Mouse (Mus musculus): ENCODE results near the gene Cr2.
"Not testable (repeated sequence)": the region's sequence is repeated elsewhere in the genome, so short reads cannot be mapped to it uniquely, and the experiment has no call there.

Gene Cr2

GRCm38 (mm10) chr1:195175980-195176931 lies at the start of gene Cr2:
Gene Cr2, minus strand, starts transcription at chr1:195176716.
- DNase-seq (ENCODE audit: low spot score) = no peak

DNA sequence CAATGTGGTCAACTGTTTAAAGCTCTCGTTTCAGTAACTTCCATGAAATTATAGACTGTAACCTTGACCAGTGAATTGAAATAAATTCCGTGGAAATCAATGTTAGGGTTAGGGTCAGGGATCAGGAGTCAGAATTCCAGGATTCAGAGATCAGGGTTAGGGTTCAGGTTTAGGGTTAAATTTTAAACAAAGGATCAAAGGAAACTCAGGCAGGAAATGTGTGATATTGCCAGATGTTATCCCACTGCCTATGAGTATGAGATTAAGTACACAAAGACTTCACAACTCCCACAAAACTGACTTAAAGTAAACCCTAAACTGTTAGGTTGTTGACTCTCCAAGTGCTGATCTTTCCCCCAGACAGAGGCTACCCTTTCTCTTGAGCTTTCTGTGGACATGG lies 45.3 kb upstream of the Cr2 start:
- DNase-seq (ENCODE audit: low spot score) = no peak

DNA sequence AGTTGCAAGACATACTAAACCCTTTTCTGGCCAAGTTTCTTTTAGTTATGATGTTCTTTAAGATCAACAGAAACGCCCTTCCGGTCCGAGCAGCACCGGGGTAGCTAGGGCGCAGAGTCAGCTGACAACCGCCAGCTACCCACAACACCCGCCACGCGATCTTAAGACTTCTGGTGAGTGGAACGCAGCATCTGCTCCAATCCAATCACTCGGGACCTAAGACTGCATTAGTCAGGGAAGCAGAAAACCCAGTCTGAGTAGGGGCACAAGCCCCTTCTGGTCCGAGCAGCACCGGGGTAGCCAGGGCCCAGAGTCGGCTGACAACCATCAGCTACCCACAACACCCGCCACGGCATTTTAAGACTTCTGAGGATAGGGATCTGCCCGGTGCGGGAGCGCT lies 36.3 kb upstream of the Cr2 start:
- DNase-seq (ENCODE audit: low spot score) = not testable (repeated sequence)

- no peak for DNase-seq (ENCODE audit: low spot score)
These were observed 8.2 kb upstream of the Cr2 start for GRCm38 (mm10) chr1:195184746-195185145.

- no peak for DNase-seq (ENCODE audit: low spot score)
These were observed 11.3 kb downstream of the Cr2 start for GRCm38 (mm10) chr1:195164996-195165755.

DNA sequence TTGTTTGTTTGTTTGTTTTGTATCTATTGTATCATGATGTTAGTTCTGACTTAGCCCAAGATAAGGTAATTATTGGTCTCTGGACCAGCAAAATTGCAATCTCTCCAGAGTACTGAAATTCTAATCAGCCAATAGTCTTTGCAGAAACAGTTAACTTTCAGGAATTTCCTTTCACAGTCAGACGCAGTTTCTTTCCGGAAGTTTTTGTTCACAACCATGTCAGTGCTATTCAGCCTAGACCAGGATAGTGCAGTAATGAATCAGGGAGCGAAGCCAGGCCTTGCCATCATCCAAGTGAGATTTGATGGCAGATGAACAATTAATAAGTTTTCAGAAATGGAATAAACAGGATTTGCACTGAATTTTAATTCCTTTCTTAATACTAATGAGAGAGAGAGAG lies 44.4 kb downstream of the Cr2 start:
- DNase-seq (ENCODE audit: low spot score) = no peak

GRCm38 (mm10) chr1:195131675-195132015 lies 44.9 kb downstream of the Cr2 start:
- no peak for DNase-seq (ENCODE audit: low spot score)

- DNase-seq (ENCODE audit: low spot score) = peak; percentile 91
These were observed 45.4 kb downstream of the Cr2 start, which contains the start of gene Cr1l for GRCm38 (mm10) chr1:195130953-195131674. Gene Cr1l, minus strand, starts transcription at chr1:195131586.

- DNase-seq (ENCODE audit: low spot score) = no peak
These were observed 46.0 kb downstream of the Cr2 start for GRCm38 (mm10) chr1:195130479-195130878.

DNA sequence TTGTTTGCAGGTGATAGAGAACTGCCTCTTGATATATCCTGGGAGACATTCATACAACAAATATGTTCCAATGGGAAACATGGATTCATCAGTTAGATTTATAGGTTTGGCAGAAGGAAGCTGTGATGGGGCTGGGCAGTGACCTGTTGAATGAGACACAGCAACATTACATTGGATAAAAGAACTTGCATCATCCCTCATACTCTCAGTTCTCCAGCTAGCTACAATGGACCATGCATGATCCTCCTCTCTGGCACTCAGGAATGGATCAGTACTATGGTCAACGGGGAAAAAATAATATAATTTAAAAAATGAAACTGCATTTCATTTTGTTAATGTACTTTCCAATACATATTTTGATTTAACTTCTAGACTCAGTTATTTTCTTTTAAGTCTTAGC lies 46.6 kb downstream of the Cr2 start:
- DNase-seq (ENCODE audit: low spot score) = peak; percentile 14

DNA sequence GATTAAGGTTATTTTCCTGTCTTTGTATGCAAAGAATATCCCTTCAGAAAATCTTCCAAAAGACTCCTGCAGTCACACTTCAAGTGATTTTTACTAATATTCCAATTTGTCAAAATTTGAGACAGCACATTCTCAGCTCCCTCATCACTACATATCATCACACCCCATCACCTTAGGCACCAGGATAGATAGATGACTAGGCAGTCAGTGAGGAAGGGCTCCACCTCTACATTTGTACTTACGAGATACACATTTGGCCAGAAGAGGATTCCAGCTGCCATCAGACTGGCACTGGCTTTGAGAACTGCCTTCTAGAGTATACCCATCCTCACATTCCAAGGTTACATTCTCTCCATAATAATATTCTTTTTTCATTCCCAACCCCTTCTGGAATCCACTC lies 62.1 kb downstream of the Cr2 start:
- DNase-seq (ENCODE audit: low spot score) = no peak

GRCm38 (mm10) chr1:195113621-195114020 lies 62.9 kb downstream of the Cr2 start:
- no peak for DNase-seq (ENCODE audit: low spot score)

GRCm38 (mm10) chr1:195100693-195101092 lies 75.8 kb downstream of the Cr2 start:
- DNase-seq (ENCODE audit: low spot score) = no peak

DNA sequence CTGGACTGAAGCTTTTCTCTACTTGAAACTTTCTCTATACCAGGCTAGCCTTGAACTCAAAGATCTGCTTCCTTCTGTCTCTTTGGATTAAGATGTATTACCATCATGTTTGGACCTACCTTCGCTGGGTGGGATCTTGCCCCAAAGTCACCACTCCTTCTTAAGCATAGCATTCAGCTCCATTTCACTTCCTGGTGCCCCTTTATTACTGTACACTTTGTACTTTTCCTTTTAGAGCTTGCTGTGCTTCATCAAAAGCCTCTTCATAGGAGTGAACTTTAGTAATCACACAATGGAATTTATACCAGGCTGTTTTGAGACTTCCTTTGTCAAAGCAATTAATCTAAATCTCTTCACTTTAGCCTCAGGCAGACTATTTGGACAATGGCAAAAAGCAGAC lies 78.5 kb downstream of the Cr2 start:
- DNase-seq (ENCODE audit: low spot score) = no peak

DNA sequence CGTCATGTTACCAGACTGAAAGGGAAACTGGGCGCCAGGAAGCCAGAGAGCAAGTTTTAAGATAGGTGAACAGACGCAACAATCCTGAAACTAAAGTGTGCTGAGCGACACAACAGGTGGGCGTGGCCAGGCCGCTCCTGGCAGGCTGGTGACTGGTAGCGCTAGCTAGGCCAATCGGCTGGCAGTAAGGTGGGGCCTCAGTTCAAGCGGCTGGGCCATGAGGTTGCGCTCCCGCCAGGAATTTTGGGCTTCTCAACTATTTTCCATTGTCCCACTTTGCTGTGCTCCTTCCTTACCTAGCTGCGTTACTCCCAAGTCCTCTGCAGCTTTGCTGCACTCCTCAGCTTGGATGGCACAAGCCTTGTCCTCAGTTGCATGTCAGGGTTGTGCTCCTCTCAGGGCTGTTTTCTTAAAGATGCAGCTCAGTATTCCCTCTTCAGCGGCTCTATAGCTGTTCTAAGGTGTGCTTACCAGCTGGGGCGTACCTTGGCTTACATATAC lies 84.2 kb downstream of the Cr2 start, which contains the start of gene Cd46:
TSS of gene Cd46 (minus strand) at position 30 of the 501 bp plus-strand sequence.
- DNase-seq (ENCODE audit: low spot score) = peak; percentile 23

- no peak for DNase-seq (ENCODE audit: low spot score)
These were observed 84.8 kb downstream of the Cr2 start for GRCm38 (mm10) chr1:195091699-195092219.
